Mouse (Mus musculus) kidney, embryonic 15.5 days (tissue): ENCODE data around the gene Cd247. TPM values are rescaled to one million over a fixed set of nuclear protein-coding genes. Genes with fewer than 3 reads are reported as not detected.

Source experiments
- ATAC-seq: fragments of 200-750 bp; cut with Nextera tagmentation; replicated peaks from 2 replicates; pipeline ENCODE4 v1.8.0; 2017; ENCODE audit warnings: moderate TSS enrichment; ENCODE audit not compliant: low FRiP score
- H3K27ac ChIP-seq: fragments of 300-500 bp; sonication (generic); 2 replicates; pipeline ENCODE4 v1.5.1; 2015; ENCODE audit warnings: mild to moderate bottlenecking, inconsistent platforms
- H3K27me3 ChIP-seq: fragments of 300-500 bp; sonication (generic); 2 replicates; pipeline ENCODE4 v1.6.1; 2015; ENCODE audit warnings: inconsistent platforms
- H3K36me3 ChIP-seq: fragments of 300-500 bp; sonication (generic); 2 replicates; pipeline ENCODE4 v1.6.1; 2015; ENCODE audit warnings: inconsistent platforms
- H3K4me1 ChIP-seq: fragments of 300-500 bp; sonication (generic); 2 replicates; pipeline ENCODE4 v1.6.1; 2015; ENCODE audit warnings: inconsistent platforms
- H3K4me2 ChIP-seq: fragments of 300-500 bp; sonication (generic); 2 replicates; pipeline ENCODE4 v1.6.1; 2015; ENCODE audit warnings: moderate library complexity, mild to moderate bottlenecking, inconsistent platforms
- H3K4me3 ChIP-seq: fragments of 300-500 bp; sonication (generic); replicated peaks from 2 replicates; pipeline ENCODE4 v1.5.1; 2015; ENCODE audit warnings: mild to moderate bottlenecking, inconsistent platforms
- H3K9ac ChIP-seq: fragments of 300-500 bp; sonication (generic); 2 replicates; pipeline ENCODE4 v1.6.1; 2015; ENCODE audit warnings: mild to moderate bottlenecking, inconsistent platforms
- H3K9me3 ChIP-seq: fragments of 300-500 bp; sonication (generic); replicated peaks from 2 replicates; pipeline ENCODE4 v1.6.1; 2016; ENCODE audit warnings: inconsistent platforms
- WGBS: fragments of 180-500 bp; shearing (Covaris S2); methylation state at CpG from one replicate; pipeline ENCODE4 v1.1.7; 2015; ENCODE audit warnings: mixed read lengths; 5-methylcytosine and 5-hydroxymethylcytosine counted together
- polyA plus RNA-seq: library from polyadenylated mRNA; unstranded; fragments of >200 nt; fragmentation: Nextera tagmentation; extraction: Ambion mirVana; gene quantifications from 2 replicates; pipeline ENCODE4 v1.2.1, GENCODE M21; 2015

The Cd247 gene
- polyA plus RNA-seq, 1 experiment from 2014 or later: 0.69 TPM

- Histone ChIP-seq H3K4me3 (peak overlapping the region; percentile 45), H3K9ac (peak overlapping the region; percentile 35; the same call in 1 of the 2 replicates), H3K27ac (no peak overlapping the region), H3K9me3 (no peaks in the 10 kb centered on the region), H3K36me3 (no peaks in the 10 kb centered on the region), H3K27me3 (peaks cover 20% of the 10 kb centered on the region; the same call in 1 of the 2 replicates), H3K4me2 (peak overlapping the region; percentile 86), H3K4me1 (peaks cover 14% of the 10 kb centered on the region)
- peak; percentile 65 for ATAC-seq
- WGBS: 6% methylated on average over 13 of the region's 13 CpGs
These were observed 8.4 kb upstream of the Cd247 start for GRCm38 (mm10) chr1:165779954-165780585.

- peak; percentile 76 for ATAC-seq
- Histone ChIP-seq H3K4me1 (peaks cover 14% of the 10 kb centered on the region), H3K27me3 (peaks cover 20% of the 10 kb centered on the region; the same call in 1 of the 2 replicates), H3K4me2 (peak overlapping the region; percentile 86), H3K27ac (no peak overlapping the region), H3K36me3 (no peaks in the 10 kb centered on the region), H3K9ac (peak overlapping the region; percentile 35), H3K9me3 (no peaks in the 10 kb centered on the region), H3K4me3 (peak overlapping the region; percentile 45)
- WGBS: 5% methylated on average over 20 of the region's 20 CpGs
These were observed 7.8 kb upstream of the Cd247 start for GRCm38 (mm10) chr1:165780586-165781111.

GRCm38 (mm10) chr1:165781426-165781825 is 7.1 kb upstream of the Cd247 start:
- Histone ChIP-seq H3K4me1 (peaks cover 14% of the 10 kb centered on the region), H3K9me3 (no peaks in the 10 kb centered on the region), H3K4me3 (no peak overlapping the region), H3K9ac (no peak overlapping the region), H3K27ac (no peak overlapping the region), H3K4me2 (peak overlapping the region; percentile 86; the same call in 1 of the 2 replicates), H3K36me3 (no peaks in the 10 kb centered on the region), H3K27me3 (peaks cover 14% of the 10 kb centered on the region; the same call in 1 of the 2 replicates)
- 86% methylated on average over 9 of the region's 9 CpGs for WGBS
- no peak; the same call in 1 of the 2 replicates for ATAC-seq

- no peaks in the 10 kb centered on the region for H3K9me3 ChIP-seq
These were observed 6.6 kb upstream of the Cd247 start for GRCm38 (mm10) chr1:165781911-165782310.

GRCm38 (mm10) chr1:165786296-165786695 is 2.2 kb upstream of the Cd247 start:
- no peaks in the 10 kb centered on the region for H3K27me3 ChIP-seq
- H3K4me3 ChIP-seq: no peak overlapping the region
- no peaks in the 10 kb centered on the region for H3K9me3 ChIP-seq
- H3K36me3 ChIP-seq: no peaks in the 10 kb centered on the region
- no peak for ATAC-seq
- no peak overlapping the region for H3K27ac ChIP-seq
- no peaks in the 10 kb centered on the region for H3K4me1 ChIP-seq
- 52% methylated on average over 11 of the region's 11 CpGs for WGBS
- no peak overlapping the region for H3K9ac ChIP-seq
- H3K4me2 ChIP-seq: no peak overlapping the region

More at GRCm38 (mm10) chr1:165781911-165782310, 6.6 kb upstream of the Cd247 start:
- Histone ChIP-seq H3K27me3 (peaks cover 10% of the 10 kb centered on the region; the same call in 1 of the 2 replicates), H3K4me1 (peaks cover 14% of the 10 kb centered on the region), H3K36me3 (no peaks in the 10 kb centered on the region), H3K9ac (no peak overlapping the region), H3K27ac (no peak overlapping the region), H3K4me2 (no peak overlapping the region), H3K4me3 (no peak overlapping the region)
- ATAC-seq: no peak
- 90% methylated on average over 12 of the region's 12 CpGs for WGBS

- Histone ChIP-seq H3K27ac (no peak overlapping the region), H3K4me2 (no peak overlapping the region), H3K9me3 (no peaks in the 10 kb centered on the region), H3K9ac (no peak overlapping the region), H3K27me3 (no peaks in the 10 kb centered on the region), H3K36me3 (no peaks in the 10 kb centered on the region), H3K4me3 (no peak overlapping the region), H3K4me1 (no peaks in the 10 kb centered on the region)
- 85% methylated on average over 17 of the region's 17 CpGs for WGBS
- no peak for ATAC-seq
These were observed 682 bp downstream of the Cd247 start for GRCm38 (mm10) chr1:165789066-165789660.

GRCm38 (mm10) chr1:165789963-165790362 is 1.5 kb downstream of the Cd247 start:
- ATAC-seq: no peak
- no peak overlapping the region for H3K4me2 ChIP-seq
- no peaks in the 10 kb centered on the region for H3K27me3 ChIP-seq
- no peaks in the 10 kb centered on the region for H3K9me3 ChIP-seq
- H3K9ac ChIP-seq: no peak overlapping the region
- no peak overlapping the region for H3K27ac ChIP-seq
- no peaks in the 10 kb centered on the region for H3K36me3 ChIP-seq
- H3K4me1 ChIP-seq: no peaks in the 10 kb centered on the region
- WGBS: 77% methylated on average over 6 of the region's 6 CpGs
- no peak overlapping the region for H3K4me3 ChIP-seq

- 91% methylated on average over 17 of the region's 17 CpGs for WGBS
- Histone ChIP-seq H3K27ac (no peak overlapping the region), H3K9ac (no peak overlapping the region), H3K27me3 (no peaks in the 10 kb centered on the region), H3K36me3 (no peaks in the 10 kb centered on the region), H3K4me2 (no peak overlapping the region), H3K4me3 (no peak overlapping the region), H3K4me1 (no peaks in the 10 kb centered on the region), H3K9me3 (no peaks in the 10 kb centered on the region)
- ATAC-seq: no peak
These were observed 2.2 kb downstream of the Cd247 start for GRCm38 (mm10) chr1:165790461-165791210.

- ATAC-seq: no peak
- no peak overlapping the region for H3K4me3 ChIP-seq
- 68% methylated on average over 9 of the region's 9 CpGs for WGBS
These were observed 2.9 kb downstream of the Cd247 start for GRCm38 (mm10) chr1:165791411-165791810.

GRCm38 (mm10) chr1:165801709-165802310 is 13.3 kb downstream of the Cd247 start:
- H3K27ac ChIP-seq: no peak overlapping the region
- peaks cover 10% of the 10 kb centered on the region; the same call in 1 of the 2 replicates for H3K4me1 ChIP-seq
- H3K9me3 ChIP-seq: no peaks in the 10 kb centered on the region
- no peaks in the 10 kb centered on the region for H3K36me3 ChIP-seq
- no peak overlapping the region for H3K4me3 ChIP-seq
- no peak for ATAC-seq
- H3K27me3 ChIP-seq: no peaks in the 10 kb centered on the region
- H3K9ac ChIP-seq: no peak overlapping the region
- H3K4me2 ChIP-seq: no peak overlapping the region
- 81% methylated on average over 11 of the region's 11 CpGs for WGBS

More at GRCm38 (mm10) chr1:165791411-165791810, 2.9 kb downstream of the Cd247 start:
- Histone ChIP-seq H3K27ac (no peak overlapping the region), H3K36me3 (no peaks in the 10 kb centered on the region), H3K4me1 (no peaks in the 10 kb centered on the region), H3K27me3 (no peaks in the 10 kb centered on the region), H3K9me3 (no peaks in the 10 kb centered on the region), H3K9ac (no peak overlapping the region), H3K4me2 (no peak overlapping the region)

GRCm38 (mm10) chr1:165803107-165803506 is 14.6 kb downstream of the Cd247 start:
- Histone ChIP-seq H3K9me3 (no peaks in the 10 kb centered on the region), H3K27ac (no peak overlapping the region), H3K36me3 (no peaks in the 10 kb centered on the region), H3K4me3 (no peak overlapping the region), H3K4me2 (no peak overlapping the region), H3K27me3 (peaks cover 4% of the 10 kb centered on the region; the same call in 1 of the 2 replicates), H3K4me1 (peaks cover 10% of the 10 kb centered on the region; the same call in 1 of the 2 replicates), H3K9ac (no peak overlapping the region)
- WGBS: 92% methylated on average over 5 of the region's 5 CpGs
- no peak for ATAC-seq
